Mouse (Mus musculus): ENCODE results near the gene Gm9508.

Gm9508 gene

GRCm38 (mm10) chr10:77667402-77667801 is 29.6 kb downstream of the Gm9508 start:
- DNase-seq: no peak

GRCm38 (mm10) chr10:77666342-77666741 is 30.7 kb downstream of the Gm9508 start:
- peak; percentile 18 for DNase-seq

GRCm38 (mm10) chr10:77663949-77664665 is 32.9 kb downstream of the Gm9508 start:
- DNase-seq: no peak

GRCm38 (mm10) chr10:77658286-77658994 is 38.6 kb downstream of the Gm9508 start:
- DNase-seq: no peak

- no peak for DNase-seq
Measured at GRCm38 (mm10) chr10:77652046-77652445, 45.0 kb downstream of the Gm9508 start.

- DNase-seq: no peak
Measured at GRCm38 (mm10) chr10:77647901-77648300, 49.1 kb downstream of the Gm9508 start.

GRCm38 (mm10) chr10:77647461-77647860 is 49.6 kb downstream of the Gm9508 start:
- no peak for DNase-seq

Data from thymus, postnatal 25 days (tissue).